In the genomic region with DNA sequence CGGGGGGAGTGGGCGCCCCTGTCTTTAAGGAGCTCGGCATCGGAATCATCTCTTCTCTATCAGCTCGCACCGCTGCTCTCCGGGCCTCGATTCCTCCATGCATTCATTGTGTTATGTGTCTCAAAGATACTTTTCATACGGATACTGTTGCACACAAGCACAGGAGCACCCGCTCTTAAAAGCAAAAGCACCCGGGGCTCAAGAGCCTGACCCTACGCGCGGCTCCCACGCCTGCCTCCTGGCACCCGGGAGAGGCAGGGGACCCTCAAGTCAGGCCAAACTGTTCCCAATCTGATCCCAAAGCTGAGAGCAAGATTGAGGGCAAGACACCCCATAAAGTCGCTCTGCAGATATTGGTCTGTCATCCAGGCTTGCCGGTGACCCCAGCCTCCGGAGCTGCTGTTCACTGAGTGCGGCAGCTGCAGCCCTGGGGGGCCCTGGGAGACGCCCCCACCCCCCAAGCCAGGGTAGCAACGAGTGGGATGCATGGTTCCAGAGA, we compare ENCODE assay signal across 8 mouse cellular contexts. TPM values are rescaled to one million over a fixed set of nuclear protein-coding genes. Genes with fewer than 3 reads are reported as not detected.
DNase-seq lines count a peak whose midpoint lies in the region; ATAC-seq and TF ChIP-seq lines count a peak whose summit lies in the region.

No protein-coding gene starts in this region.

- peak overlapping the region; percentile 85 for H3K4me2 ChIP-seq in embryonic facial prominence, embryonic 15.5 days (replicated peaks)
- peak overlapping the region; percentile 95 for H3K4me2 ChIP-seq in liver, embryonic 12.5 days

- no peaks in the 10 kb centered on the region for H3K36me3 ChIP-seq in embryonic facial prominence, embryonic 15.5 days
- H3K36me3 ChIP-seq in liver, embryonic 12.5 days, result no peaks in the 10 kb centered on the region
- H3K36me3 ChIP-seq in small intestine, adult 2 months (ENCODE audit: control insufficient read depth, insufficient read depth, low read length), result no peaks in the 10 kb centered on the region

- TF ChIP-seq CTCF in small intestine, adult 2 months (IDR thresholded peaks at IDR 0.05; ENCODE audit: extremely low read depth, insufficient read length, insufficient replicate concordance, low read depth, low read length), result no peak

- H3K27me3 ChIP-seq in embryonic facial prominence, embryonic 15.5 days, result no peaks in the 10 kb centered on the region
- no peaks in the 10 kb centered on the region; the same call in 1 of the 2 replicates for H3K27me3 ChIP-seq in liver, embryonic 12.5 days (replicated peaks)
- no peaks in the 10 kb centered on the region for H3K27me3 ChIP-seq in small intestine, adult 2 months (ENCODE audit: control insufficient read depth, insufficient read depth, low read length)

- peak overlapping the region; percentile 34 for H3K9ac ChIP-seq in embryonic facial prominence, embryonic 15.5 days
- H3K9ac ChIP-seq in liver, embryonic 12.5 days, result peak overlapping the region; percentile 87

- no peak for DNase-seq in cerebellum, adult 8-10 months
- DNase-seq in B cell, adult 2 months, result peak; percentile 12 to 19
- DNase-seq in induced T-regulatory cell, adult 2 months (ENCODE audit: low read depth), result peak; percentile 16
- DNase-seq in spleen, postnatal 14 days (ENCODE audit: low spot score in 2 of 2), result no peak

- 4% methylated on average over 22 of the region's 22 CpGs for WGBS in embryonic facial prominence, embryonic 15.5 days
- WGBS in liver, embryonic 12.5 days (ENCODE audit: insufficient replicate concordance), result 5% methylated on average over 22 of the region's 22 CpGs
- whole genome bisulfite sequencing in small intestine, adult 2 months, result 26% methylated on average over 22 of the region's 22 CpGs

- H3K4me3 ChIP-seq in embryonic facial prominence, embryonic 15.5 days (replicated peaks), result peak overlapping the region; percentile 91
- H3K4me3 ChIP-seq in liver, embryonic 12.5 days, result peak overlapping the region; percentile 89
- no peak overlapping the region for H3K4me3 ChIP-seq in small intestine, adult 2 months (ENCODE audit: low read depth, low read length)

- no peak for TF ChIP-seq POLR2A in small intestine, adult 2 months (IDR thresholded peaks at IDR 0.05; ENCODE audit: low read depth, low read length)

- peaks cover 41% of the 10 kb centered on the region for H3K4me1 ChIP-seq in embryonic facial prominence, embryonic 15.5 days
- H3K4me1 ChIP-seq in liver, embryonic 12.5 days, result peaks cover 33% of the 10 kb centered on the region
- H3K4me1 ChIP-seq in small intestine, adult 2 months (ENCODE audit: control insufficient read depth, insufficient read depth, insufficient read length, low read length), result peaks cover 8% of the 10 kb centered on the region

- 0 out of 2 replicates have a peak, but pooled peaks have one; percentile 8 for ATAC-seq in cerebellum, adult (ENCODE audit: insufficient number of reproducible peaks, low FRiP score, low TSS enrichment)
- ATAC-seq in embryonic facial prominence, embryonic 15.5 days (ENCODE audit: insufficient number of reproducible peaks, low FRiP score, low TSS enrichment, low read depth), result no peak
- no peak for ATAC-seq in liver, embryonic 12.5 days

- peak overlapping the region; percentile 98 for H3K27ac ChIP-seq in embryonic facial prominence, embryonic 15.5 days (replicated peaks)
- peak overlapping the region; percentile 75 for H3K27ac ChIP-seq in liver, embryonic 12.5 days
- peak overlapping the region; percentile 20; the same call in 1 of the 2 replicates for H3K27ac ChIP-seq in small intestine, adult 2 months (ENCODE audit: insufficient read depth, low read depth, low read length)

- no peaks in the 10 kb centered on the region for H3K9me3 ChIP-seq in embryonic facial prominence, embryonic 15.5 days (replicated peaks)
- H3K9me3 ChIP-seq in liver, embryonic 12.5 days (replicated peaks), result no peaks in the 10 kb centered on the region

RNA-seq across cellular contexts. Expression of gene Stx16, which starts 1.0 kb away (rescaled TPM):
- polyA plus RNA-seq in embryonic facial prominence, embryonic 15.5 days (2015; fragmentation: Nextera tagmentation; extraction: Ambion mirVana), result 11.8 and 13.4 TPM in 2 replicates
- polyA plus RNA-seq in liver, embryonic 12.5 days (2016; fragmentation: Nextera tagmentation; extraction: Ambion mirVana), result 4.5 and 4.9 TPM in 2 replicates
- 11.5 and 23.4 TPM in 2 replicates for polyA plus RNA-seq in small intestine, adult 2 months (2012; rRNA removed)

RNA-seq across cellular contexts. Expression of gene Npepl1, which starts 35.0 kb away (rescaled TPM):
- 66.8 and 74.4 TPM in 2 replicates for polyA plus RNA-seq in embryonic facial prominence, embryonic 15.5 days (2015; fragmentation: Nextera tagmentation; extraction: Ambion mirVana)
- polyA plus RNA-seq in liver, embryonic 12.5 days (2016; fragmentation: Nextera tagmentation; extraction: Ambion mirVana), result 43.6 and 44.5 TPM in 2 replicates
- 60.6 and 90.9 TPM in 2 replicates for polyA plus RNA-seq in small intestine, adult 2 months (2012; rRNA removed)

Comparison
In these comparisons a context has a peak if more than half of its experiments do, and no peak if none do; other contexts are left out.
1. DNase-seq: peak in B cell, adult 2 months (2 of 2) and induced T-regulatory cell, adult 2 months (single experiment); none in cerebellum, adult 8-10 months (single experiment) and spleen, postnatal 14 days (0 of 2).
2. H3K27ac ChIP-seq: peak in every context shown above with its lines; median percentile 98 in embryonic facial prominence, embryonic 15.5 days; 75 in liver, embryonic 12.5 days; 20 in small intestine, adult 2 months.